Mouse (Mus musculus) frontal cortex, postnatal 25 days (tissue): ENCODE measurements around the gene Ufc1.
A peak's percentile ranks its signal among the peaks of the same experiment; 100 is the strongest.
"Not testable (repeated sequence)": the region's sequence is repeated elsewhere in the genome, so short reads cannot be mapped to it uniquely, and the experiment has no call there.

Experiments
- DNase-seq, 2 experiments: peaks; one replicate each; pipeline ENCODE4 v3.0.0; 2022; ENCODE audit warnings: low spot score in 2 of 2

Gene Ufc1

GRCm38 (mm10) chr1:171294298-171295062 is at the start of gene Ufc1:
Gene Ufc1 (minus strand): TSS chr1:171295024.
- DNase-seq = peak; percentile 80 to 82

DNA sequence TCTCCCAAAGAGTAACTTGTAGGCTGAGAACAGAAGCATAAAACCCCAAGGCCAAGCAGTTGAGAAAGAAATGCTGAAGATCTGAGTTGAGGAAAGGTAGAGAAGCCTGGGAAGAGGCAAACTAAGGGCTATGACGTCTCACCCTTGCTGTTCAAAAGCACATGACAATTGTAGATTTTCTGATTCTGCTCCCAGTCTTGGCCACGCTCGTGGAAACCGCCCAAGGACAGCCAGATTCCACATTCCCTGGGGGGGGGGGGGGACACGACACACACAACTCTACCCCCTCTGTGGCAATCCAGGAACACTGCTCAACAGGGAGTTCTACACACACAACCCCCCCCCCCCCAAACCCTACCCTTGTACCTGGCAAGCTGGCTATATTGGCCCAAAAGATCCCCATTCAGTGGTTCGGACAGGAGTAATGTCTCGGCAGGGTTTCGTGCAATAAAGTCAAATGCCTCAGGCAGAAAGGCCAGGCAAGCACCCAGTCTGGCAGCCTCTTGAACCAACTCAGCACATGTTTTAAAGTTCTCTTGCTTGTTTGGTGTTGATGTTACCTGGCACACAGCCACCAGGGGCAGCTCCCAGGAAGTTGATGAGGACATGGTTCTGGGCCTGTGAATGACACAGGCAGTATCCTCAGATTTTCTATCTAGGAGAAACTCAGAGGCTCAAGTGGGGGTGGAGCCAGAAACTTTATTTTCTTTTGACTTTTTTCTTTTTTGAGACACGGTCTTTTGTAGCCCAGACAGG is 49.3 kb upstream of the Ufc1 start:
- no peak for DNase-seq

DNA sequence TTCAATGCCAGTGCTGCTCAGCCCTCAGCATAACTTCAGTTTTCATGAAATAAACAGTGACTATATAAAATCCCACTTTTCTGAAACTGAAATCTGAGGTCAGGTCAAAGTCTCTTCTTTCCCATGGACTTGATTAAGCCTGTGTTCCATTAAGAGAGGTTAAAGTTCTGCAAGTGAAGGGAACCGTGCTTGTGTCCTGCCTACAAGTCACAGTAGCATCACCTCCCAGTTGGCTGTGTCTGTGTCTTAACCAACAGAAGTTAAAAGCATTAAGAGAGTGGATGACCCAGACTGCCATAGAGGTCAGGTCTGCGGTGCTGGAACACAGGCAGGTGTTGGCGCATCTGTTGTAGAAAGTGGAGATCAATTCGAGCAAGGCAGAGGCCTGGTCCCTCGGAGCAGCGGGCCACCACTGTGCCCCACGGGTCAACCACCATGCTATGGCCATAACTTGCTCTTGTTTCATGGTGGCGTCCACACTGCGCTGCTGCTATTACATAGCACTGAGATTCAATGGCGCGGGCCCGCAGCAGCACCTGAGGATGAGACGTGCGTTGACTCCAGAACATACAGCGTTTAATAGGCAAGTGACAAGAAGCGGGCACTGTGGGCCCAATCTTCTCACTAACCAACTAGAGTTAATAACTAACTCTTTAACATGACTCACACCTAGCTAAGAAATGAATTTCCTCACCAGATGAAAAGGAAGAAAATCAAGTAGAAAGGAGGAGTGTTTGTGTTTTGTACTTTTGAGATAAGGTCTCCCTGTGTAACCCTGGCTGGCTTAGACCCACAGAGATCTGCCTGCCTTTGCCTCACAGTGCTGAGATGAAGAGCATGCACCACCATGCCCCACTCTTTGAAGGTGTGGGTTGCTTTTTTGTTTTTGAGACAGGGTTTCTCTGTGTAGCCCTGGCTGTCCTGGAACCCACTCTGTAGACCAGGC is 47.7 kb upstream of the Ufc1 start:
- no peak for DNase-seq

DNA sequence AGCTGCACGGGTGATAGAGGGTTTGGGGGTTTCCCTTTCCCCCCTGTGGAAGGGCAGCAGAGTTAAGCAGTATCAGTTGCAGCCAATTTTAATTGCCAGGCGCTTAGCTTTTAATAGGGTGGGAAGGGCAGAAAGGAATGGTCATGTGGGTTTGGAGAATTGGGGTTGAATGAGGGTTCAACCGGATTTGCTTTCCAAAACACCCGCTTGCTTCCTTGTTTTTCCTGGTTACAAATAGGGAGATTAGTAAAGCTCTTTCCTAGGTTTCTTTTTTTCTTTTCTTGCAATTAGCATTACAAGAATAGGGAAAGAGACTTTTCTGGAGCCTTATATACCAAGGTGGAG is 35.4 kb upstream of the Ufc1 start:
- DNase-seq = no peak

- no peak for DNase-seq
Measured at GRCm38 (mm10) chr1:171329433-171330215, 34.8 kb upstream of the Ufc1 start.

DNA sequence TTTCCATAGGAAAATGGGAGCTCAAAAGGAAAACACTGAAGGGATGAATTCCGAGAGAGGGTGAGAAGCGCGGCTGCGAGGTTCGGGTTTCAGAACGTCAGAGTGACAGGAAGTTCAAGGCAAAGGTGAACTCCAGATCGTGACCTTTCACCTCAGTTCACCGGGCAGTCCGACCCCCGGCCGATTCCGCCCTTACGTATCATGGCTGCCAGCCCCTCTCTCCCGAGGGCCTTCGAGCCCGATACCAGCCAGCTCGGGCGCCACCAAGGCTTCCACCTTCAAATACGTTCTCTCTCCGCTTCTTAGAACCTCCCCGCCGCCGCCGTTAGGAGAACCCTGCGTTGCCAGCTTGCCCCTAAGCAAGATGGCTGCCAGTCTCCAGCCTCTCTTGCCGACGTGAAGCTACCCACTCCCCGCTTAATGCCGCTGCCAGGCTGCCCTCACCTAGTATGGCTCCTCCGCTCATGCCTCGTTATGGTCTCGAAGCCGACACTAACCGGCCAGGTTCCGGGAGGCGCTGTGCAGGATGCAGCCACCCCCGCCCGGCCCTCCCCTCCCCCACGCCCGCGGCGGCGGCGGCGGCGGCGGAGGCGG is 34.1 kb upstream of the Ufc1 start, which contains the start of gene Dedd:
TSS of gene Dedd (plus strand) at position 307 of the 594 bp plus-strand sequence.
- peak; percentile 86 for DNase-seq

DNA sequence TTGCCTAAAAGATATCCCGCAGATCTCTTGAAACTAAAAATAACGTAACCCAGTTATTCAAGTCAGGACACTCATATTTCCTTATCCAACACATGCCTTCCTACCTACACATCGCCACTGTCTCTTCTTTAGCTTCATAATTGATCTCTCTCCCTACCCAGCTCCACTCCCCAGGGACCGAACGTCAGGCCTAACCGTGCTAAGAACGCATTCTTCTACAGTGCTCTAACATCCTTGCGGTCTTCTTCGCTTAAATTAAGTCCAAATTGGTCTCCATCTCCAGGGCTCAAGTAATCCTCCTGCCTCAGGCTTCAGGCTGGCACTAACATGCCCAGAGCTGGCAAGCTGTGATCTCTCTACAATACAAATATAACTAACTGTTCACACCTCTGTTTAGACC is 33.4 kb upstream of the Ufc1 start:
- no peak for DNase-seq

DNA sequence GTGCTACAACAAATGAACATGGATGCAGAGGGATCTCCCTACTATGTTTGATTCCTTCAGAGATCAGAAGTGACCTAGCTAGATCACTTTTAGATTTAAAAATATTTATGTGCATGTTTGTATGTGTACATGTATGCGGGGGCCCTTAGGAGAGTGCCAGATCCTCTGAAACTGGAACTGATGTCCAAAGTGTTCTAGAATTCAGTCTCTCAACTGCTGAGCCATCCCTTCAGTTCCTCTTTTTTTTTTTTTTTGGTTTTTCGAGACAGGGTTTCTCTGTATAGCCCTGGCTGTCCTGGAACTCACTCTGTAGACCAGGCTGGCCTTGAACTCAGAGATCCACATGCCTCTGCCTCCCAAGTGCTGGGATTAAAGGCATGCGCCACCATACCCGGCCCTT is 31.8 kb upstream of the Ufc1 start:
- DNase-seq = not testable (repeated sequence)

- no peak for DNase-seq
Measured at GRCm38 (mm10) chr1:171325571-171325970, 30.7 kb upstream of the Ufc1 start.

DNA sequence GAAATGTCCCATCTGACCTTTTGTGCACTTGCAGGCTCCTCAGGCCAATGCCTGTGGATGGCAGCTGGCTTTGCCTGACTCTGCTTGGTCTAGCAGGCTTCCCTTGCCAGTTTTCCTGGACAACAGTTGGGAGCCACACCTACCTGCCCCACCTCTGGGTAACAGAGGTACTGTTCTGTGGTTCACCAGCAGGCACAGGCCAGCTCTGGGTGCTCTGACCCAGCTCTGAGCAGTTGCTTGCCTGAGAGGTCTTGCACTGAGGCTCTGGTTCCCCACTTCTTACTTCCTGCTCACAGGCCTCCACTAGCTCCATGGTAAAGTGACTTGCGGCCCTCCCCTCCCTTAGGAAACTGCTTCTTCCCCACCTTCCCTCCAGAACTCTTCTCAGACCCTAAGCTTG is 27.2 kb upstream of the Ufc1 start:
- DNase-seq = no peak

DNA sequence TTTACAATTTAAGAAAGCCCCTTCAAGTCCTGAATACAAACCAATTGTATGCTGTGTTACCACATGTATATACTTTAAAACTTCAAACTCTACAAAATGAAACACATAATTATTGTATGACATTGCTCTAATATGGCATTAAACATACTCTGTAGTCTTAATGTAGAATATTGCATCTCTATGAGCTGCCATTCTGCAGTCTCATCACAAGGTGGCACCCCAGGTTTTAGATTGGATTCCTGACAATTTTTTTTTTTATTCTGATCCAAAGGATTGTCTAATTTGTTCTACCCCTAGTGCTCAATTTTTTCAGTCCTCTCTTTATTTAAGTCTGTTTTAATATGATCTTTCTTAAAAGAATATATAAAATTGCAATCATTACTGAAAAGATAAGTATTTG is 26.6 kb upstream of the Ufc1 start:
- DNase-seq = no peak

DNA sequence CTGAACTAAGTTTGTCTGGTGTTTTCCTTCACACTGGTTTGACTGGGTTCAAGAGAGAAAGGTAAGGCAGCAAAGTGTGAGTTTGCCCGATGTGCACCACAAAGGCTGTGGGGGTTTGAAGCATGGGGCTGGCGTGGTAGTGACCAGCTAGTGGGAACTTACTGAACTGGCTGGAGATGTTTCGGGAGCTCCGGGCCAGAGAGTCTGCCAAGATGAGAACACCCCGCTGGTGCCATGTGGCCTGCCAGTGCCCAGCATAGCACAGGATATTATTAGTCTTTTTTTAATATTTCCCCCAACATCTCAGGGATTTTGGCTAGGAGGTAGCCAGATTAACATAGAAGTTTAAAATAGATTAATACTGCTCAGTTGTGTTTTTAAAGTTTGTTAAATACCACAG is 25.3 kb upstream of the Ufc1 start:
- DNase-seq = no peak

DNA sequence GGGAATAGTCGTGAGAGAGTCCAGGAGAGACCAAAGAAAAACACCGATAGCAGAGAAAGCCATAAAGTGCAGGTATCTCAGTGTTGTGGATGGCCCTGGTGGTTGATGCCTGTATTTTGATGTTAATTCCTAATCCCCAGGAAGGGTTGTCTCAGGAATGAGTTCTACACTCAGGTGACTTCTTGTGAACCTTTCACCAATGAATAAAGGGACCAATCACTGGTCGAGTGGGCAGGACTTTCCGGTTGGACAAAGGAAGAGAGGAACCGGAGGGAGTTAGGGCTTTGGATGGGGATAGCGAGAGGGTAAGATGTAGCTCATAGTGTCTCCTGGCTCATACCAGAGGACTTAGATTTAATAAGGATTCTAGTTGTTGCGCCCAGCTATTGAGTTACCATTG is 24.9 kb upstream of the Ufc1 start:
- no peak for DNase-seq

DNA sequence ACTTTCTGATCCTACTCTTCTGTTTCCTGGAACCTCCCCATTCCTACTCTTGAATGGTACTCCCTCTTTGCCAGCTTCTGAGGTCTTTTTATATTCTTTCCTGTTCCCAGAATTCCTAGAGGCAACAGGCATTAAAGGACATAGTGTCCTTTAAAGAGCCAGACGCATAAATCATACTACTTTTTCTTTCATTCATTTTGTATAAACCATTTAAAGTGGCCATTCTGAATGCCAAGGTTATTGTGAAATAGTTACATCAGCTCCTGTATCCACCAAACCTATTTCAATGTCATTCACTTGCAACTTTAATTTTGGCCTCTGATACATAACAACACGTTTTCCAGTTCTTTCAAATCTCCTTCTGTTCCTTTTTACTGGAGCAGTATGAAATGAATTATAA is 14.5 kb upstream of the Ufc1 start:
- DNase-seq = no peak

DNA sequence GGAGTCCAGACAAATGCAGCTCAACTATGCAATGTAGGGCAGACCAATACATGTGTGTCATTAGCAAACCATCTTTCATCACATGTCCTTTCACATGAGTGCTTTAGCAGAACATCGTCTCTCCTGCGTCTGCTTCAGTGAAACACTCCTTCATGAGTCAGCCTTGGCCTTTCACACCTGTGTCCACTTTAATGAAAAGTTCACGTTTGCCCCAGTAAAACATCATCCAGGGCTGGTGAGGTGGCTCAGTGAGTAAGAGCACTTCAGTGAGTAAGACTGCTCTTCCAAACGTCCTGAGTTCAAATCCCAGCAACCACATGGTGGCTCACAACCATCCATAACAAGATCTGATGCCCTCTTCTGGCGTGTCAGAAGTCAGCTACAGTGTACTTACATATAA is 11.3 kb upstream of the Ufc1 start:
- not testable (repeated sequence) for DNase-seq

DNA sequence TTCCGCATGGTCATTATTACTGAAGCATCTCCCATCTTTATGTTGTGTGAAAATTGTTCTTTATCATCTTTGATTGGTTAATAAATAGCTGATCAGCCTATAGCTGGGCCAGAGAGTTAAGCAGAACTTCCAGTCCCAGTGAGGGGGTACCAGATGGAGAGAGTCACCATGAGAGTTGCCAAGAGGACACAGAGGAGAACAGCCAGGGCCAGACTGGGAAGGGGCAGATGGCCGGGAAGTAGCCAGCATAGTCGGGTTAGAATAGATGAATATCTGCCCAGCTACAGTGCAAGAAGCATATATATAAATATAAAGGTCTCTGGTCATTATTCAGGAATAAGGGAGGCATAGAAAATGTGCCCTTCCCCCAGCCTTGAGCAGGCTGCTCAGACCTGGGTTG is 3.4 kb upstream of the Ufc1 start:
- DNase-seq = no peak

DNA sequence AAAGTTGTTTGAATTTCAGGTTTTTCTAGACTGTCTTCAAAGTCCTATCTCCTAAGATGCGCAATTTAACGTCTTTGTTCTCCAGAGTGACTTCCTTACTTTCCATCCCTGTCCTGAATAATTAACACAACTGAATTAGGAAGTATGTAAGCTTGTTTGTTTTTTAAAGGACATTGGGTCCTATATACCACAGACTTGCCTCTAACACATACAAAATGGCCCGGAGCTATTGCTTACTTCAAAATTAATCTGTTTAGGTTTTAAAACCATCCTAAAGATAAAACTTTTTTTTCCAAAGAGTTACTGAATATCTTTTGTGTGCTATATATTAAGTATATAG is 209 bp upstream of the Ufc1 start:
- no peak for DNase-seq

DNA sequence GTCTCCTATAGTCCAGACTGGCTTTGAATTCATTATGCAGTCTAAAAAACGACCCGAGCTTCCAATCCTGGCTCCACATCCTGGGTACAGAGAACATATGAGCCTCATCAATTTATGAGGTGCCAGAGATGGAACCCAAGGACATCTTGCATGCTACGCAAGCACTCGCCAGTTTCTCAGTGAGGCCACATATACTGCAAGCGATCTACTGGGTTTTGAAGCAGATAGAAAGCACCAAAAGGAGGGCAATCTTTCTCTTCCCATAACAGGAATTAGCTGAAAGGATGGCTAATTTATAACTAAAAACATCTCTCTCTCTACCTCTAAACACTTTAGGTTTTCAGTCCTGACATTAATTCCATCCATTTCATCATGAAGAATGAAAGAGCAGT is 922 bp downstream of the Ufc1 start:
- DNase-seq = no peak

GRCm38 (mm10) chr1:171293351-171293750 is 1.5 kb downstream of the Ufc1 start:
- no peak for DNase-seq

GRCm38 (mm10) chr1:171288328-171288727 is 6.5 kb downstream of the Ufc1 start:
- no peak for DNase-seq
